Mouse (Mus musculus) left cerebral cortex, postnatal 4 days (tissue): Measurements from ENCODE around the gene 9330161L09Rik. TPM values are rescaled to one million over a fixed set of nuclear protein-coding genes. Genes with fewer than 3 reads are reported as not detected.

ENCODE experiments used
- DNase-seq: peaks from one replicate; pipeline ENCODE4 v3.0.0-alpha.2; 2022
- intact Hi-C: fragments of 180-260 bp; cut with DNase I; formaldehyde crosslinking; loops from one replicate; pipeline ENCODE4 v1.15.1; 2025
- total RNA-seq, 2 experiments: library from RNA; stranded (reverse); gene quantifications; 2 replicates each; pipeline ENCODE4 v1.2.3; 2021

9330161L09Rik gene
- total RNA-seq, 2 experiments from 2014 or later: 2.6 to 5.7 TPM

DNA sequence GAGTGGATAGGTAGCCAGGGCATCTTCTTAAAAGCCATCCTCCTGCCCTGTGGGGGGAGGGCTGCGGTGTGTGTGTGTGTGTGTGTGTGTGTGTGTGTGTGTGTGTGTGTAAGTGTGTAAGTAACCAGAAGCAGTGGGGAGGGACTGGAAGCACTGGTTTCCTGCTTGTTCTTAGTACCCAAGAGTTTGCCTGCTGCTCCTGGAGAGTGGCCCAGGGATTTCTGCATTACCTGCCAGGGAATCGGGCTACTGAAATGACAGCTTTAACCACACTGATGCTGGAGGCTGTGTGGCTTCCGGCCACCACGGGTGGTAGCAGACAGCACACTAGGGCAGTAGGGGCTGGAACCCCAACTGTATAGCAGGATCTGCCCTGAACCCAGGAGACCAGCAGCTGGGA lies 17.6 kb downstream of the 9330161L09Rik start:
- intact Hi-C loops: no loop called here
- no peak for DNase-seq

DNA sequence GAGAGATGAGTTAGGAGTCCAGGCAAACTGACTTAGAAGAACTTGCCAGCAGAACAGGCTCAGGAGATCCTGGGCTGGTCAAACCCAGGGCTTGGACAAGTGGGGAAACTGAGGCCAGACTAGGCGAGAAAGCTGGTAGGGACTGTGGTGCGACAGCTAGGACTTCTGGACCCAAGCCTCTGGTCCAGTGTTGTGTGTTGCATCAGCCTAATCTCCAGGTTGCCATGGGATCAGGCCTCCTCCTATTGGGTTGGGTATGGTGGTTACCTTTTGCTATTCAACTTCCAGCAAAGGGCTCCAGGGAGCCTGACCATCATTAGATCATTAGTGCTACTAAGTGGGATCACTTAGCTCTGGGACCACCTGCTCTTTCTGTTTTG lies 18.3 kb downstream of the 9330161L09Rik start:
- DNase-seq: no peak
- intact Hi-C loops: no loop called here

DNA sequence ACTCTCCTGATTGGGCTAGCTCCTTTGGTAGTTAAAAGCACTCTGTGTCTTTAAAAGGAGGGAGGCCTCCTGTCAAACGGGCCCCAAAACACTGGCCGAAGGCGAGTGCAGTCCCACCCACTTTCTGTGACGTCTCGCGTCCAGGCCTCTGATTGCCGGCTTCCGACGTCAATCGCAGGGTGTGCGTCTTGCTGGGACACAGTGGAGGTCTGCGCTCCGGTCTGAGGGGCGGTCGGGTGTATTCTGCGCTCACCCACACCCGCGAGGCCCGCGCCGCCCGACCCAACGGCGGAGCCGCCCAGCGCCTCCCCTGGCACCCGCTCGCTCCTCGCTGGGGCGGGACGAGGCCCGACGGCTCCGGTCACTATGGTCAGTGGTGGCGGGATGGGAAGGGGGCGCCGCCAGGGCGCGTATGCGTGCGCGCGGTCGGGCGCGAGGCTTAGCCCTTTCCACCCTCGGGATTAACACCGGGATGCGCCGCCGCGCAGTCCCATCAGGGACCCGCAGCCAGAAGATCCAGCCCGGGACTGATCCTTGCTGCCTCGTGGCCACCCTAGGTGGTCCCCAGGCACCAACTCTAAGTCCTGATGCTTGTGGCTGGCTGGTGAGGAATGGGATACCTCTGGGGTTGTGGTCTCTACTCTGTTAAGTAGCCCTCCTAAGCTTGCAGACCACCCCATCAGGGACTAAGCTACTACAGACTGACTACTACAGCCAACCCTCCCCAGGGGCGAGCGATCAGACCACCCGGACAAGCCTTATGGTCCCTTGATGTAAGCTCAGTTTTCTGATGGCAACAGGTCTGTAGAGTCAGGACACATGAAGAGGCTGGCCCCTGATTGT lies 18.9 kb downstream of the 9330161L09Rik start, which contains the start of gene Otub2:
Gene Otub2, plus strand, starts transcription at position 178 of the 843 bp plus-strand sequence.
- intact Hi-C loops: no loop called here
- peak; percentile 97 for DNase-seq

DNA sequence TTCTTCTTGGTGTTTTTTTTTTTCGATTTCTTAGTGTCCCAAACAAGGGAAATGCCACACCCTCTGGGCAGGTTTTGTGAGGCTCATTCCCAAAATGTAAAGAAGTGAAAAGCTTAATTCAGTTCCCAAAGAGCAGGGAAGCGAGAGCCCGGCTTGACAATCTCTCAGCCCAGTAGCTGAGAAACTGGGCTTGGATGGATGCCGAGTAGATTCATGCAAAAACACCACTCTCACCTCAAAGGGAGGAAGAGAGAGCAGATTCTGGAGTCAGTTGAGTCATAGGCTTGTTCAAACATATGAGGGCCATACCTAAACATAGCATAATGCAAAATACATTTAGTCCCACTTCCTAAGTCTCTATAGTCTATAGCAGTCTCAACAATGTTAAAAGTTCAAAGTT lies 27.4 kb downstream of the 9330161L09Rik start:
- DNase-seq: no peak
- intact Hi-C loops: no loop called here

DNA sequence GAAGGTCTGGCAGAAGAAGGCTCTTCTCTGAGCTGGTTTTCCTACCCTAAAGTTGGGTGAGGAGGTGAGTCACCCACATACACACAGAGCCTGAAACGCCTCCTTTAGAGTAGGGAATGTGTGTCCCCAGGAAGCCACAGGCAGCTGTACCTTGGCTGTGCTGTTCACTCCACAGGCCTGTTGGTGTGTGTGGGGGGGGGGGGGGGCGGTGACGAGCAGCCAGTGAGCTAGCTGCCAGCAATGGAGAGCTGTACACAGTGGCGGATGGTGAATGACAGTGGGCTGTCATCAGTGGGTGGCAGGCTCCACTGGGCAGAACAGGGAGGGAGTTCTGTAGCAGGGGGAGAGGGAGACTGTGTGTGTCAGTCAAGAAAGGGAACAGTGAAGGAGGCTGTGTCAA lies 30.8 kb downstream of the 9330161L09Rik start:
- intact Hi-C loops: no loop called here

DNA sequence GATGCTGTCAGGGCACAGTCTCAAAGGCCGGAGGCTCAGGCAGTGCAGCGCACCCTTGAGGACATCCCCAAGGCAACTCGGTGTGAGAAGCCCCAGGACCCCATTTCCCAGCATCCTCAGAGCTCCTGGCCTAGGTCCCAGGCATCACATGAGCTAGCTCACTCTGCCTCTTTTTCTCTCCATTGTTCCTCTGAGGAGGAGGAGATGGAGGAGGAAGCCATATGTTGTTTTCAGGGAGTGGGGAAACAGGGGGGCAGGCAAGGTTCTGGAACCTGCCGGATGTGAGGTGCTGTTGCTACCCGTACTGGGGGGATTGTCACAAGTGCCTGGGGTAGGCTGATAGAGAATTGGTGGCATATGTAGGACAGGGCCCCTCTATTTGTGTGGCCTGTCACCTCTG lies 31.5 kb downstream of the 9330161L09Rik start:
- intact Hi-C loops: no loop called here

More for the DNA sequence above, 30.8 kb downstream of the 9330161L09Rik start:
- DNase-seq: no peak

DNA sequence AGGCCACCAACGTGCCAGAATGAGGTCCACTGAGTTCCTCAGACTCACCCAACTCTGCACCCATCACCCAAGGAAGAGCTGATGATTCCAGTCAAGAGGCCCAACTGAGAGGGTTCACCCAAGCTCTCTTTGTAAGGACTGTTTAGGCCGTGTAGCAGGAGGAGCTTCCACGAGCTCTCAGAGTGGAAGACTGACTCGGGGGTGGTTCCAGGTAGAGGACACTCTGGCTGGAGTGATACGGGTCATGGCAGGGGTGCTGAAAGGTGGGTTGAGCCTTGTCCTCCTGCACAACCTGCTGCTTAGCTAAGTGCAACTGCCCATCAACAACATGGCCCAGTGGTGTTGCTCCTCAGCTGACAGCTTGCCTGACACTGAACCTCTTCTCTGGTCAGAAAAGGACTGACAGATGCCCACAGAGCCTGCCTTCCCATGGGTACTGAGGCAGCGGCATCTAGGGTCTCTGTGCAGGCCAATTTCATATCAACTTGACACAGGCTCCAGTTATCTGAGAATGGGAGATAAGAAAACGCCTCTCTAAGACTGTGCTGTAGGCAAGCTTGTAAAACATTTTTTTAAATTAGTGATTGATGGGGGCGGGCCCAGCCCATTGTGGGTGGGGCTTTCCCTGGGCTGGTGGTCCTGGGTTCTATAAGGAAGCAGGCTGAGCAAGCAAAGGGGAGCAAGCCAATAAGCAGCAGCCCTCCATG lies 33.9 kb downstream of the 9330161L09Rik start:
- DNase-seq: no peak
- intact Hi-C loops: no loop called here

More for the DNA sequence above, 31.5 kb downstream of the 9330161L09Rik start:
- DNase-seq: peak; percentile 51

DNA sequence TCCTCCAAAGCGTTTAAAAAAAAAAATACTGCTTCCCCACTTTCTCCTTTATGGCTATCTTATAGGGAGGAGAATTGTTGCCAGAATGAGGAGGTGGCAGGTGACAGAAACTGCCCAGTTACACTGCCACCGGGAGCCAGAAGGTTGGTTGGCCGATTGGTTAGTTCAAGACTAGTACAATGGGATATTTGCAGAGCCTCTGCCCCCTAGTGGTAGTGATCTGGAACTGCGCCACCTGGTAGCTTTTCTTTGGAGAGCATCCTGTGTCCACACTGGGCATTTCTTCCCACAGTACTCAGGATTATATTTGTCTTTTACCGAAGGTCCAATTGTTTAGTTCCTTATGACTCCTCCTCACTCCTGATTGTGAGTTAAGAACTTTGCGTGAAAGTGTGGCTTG lies 35.9 kb downstream of the 9330161L09Rik start:
- intact Hi-C loops: no loop called here

DNA sequence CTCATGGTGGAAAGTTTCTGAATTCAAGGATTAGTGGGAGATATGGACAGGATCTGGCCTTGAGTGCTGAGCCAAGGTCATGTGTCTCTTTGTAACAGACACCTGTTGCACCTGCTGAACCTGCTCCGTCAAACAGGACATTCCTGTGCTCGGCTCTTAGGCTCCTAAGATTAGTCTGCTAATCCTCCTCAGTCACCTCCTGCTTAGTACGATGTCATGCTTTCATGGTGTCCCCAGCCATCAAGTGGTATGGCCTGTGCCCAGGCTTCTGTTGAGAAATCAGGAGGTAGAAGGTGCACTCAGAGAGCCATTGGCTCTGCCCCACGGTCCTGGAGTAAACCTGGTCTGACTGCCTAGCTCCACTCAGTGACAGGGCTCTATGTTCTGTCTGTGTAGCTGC lies 36.8 kb downstream of the 9330161L09Rik start:
- no peak for DNase-seq
- intact Hi-C loops: no loop called here

More for the DNA sequence above, 35.9 kb downstream of the 9330161L09Rik start:
- peak; percentile 51 for DNase-seq

DNA sequence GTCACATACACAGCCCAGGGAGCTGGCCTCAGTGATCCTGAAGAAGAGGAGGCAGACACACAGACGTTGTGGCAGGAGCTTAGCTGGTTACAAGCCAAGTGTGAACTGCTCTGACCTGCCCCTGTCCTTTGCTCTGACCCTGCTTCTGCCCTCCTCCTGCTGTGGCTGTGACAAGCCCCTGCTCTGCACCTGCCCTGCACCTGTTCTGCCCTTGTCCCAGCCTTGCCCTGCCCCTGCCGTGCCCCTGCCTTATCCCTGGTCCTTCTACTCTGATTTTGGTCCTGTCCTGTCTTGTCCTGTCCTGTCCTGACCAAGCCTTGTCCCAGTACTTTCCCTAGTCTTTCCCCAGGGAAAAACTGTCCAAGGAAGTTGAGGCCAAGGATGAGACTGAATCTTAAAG lies 38.8 kb downstream of the 9330161L09Rik start:
- no peak for DNase-seq
- intact Hi-C loops: no loop called here

DNA sequence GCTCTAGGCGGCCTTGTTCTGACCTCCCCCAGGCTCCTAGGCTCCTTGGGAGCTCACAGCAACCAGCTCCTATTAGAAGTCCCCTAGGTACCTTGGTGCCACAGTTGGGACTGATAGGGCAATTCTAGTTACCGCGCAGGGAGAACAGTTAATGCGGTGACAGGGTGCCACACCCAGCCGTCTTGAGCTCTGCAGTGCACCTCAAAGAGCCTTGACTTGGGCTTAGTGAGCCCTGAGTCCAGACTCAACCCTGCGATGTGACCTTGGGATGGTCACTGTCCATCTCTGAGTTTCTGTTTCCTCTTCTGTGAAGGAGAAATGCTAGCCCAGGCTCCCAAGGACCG lies 39.3 kb downstream of the 9330161L09Rik start:
- intact Hi-C loops: no loop called here
- no peak for DNase-seq

DNA sequence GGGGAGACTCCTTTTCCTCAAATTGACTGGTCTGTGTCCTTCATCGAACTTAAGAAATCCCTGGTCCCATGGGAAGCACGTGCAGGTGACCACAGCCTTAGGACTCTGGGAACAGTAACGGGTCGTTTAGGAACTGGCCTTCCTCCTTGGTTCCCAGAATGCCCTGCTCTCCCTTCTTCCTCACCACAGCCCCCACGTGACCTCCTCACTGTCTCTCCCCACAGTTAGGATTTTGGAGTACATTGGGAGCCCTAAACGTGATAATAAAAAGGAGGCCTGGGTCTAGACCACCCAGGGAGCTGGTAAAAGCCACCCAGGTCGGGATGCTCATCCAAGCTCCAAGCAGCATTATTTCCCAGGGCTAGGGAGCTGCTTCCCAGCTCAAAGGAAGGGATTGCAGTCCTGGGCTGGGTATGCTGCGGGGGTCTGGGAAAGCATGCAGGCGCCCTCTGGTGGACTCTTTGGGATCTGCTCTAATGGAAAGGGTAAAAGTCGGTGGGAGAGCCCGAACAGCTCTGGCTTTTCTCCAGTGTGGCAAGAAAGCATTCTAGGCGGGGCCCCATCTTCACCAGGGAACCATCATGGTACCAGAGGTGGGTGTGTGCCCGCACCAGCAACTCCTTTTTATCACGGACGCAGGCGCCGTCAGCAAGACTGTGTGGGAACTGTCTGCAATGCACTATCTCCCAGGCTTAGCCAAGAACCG lies 39.8 kb downstream of the 9330161L09Rik start:
- intact Hi-C loops: no loop called here
- peak; percentile 88 for DNase-seq

DNA sequence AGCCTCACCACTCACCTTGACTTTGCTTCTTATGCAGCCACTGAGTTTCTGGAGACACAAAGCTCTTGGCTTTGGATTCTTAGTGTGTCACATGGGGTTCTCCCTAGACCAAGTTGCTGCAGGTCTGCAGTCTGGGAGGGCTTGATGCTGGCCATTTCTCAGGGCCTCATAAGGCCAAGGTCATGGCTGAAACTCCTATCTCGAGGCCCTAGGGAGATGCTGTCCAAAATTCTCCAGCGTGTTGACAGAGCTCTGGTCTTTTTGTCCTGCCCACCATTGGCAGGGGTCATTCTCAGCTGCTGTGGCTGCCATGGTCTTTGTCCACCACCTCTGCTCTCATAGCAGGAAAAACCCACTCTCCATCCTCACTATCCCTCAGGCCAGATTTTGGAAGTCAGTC lies 40.4 kb downstream of the 9330161L09Rik start:
- no peak for DNase-seq
- intact Hi-C loops: no loop called here

DNA sequence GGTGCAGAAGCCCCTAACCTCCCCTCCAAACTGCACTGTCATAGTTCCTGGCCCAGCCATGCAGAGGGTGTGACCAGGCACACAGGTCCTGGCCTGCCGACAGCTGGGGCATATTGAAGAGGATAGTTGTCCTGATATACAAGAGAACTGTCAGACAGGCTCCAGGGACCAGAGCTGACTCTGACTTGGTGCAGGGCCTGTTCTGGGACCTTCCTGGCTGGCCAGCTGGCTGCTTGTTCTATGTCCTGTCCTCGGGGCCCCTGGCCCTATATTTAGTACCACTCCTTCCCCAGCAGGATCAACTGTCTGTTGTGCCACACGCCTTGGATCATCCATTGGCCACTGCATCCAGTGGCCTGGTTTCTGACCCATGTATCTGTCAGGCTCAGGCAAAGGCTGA lies 45.3 kb downstream of the 9330161L09Rik start:
- DNase-seq: no peak
- intact Hi-C loops: no loop called here

DNA sequence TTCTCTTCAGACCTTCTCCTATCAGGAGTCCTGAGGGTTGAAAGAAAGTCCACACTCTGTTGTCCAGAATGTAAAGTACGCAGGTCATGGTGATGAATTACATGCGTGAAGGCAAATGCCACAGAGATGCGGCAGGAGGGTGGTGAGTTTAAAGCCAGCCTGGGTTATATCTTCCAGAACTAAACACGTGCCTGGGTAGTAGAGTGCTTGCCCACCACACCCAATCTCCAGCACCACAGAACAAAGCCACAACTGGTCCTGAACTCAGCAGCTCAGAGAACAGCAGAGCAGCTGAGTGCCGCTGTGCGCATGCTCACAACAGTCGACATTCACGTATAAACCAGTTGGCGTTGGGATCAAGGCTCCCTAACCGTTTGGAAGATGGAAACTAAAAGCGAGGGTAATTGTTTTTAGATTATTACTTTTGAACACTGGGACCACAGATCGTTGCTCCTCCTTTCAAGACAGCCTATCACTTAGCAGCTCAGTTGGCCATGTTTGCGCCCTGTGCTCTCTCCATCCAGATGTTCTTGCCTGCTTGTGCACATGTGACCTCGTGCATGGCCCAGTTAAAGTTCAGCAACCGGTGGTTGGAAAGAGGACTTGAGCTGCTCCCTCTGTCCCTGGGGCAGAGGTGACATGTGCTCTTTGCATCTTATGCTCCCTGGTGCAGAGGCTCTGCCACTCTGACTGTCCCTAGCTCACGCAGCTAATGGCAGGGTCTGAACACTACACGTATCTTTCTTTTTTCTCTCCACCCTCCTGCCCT lies 45.9 kb downstream of the 9330161L09Rik start:
- no peak for DNase-seq
- intact Hi-C loops: no loop called here

DNA sequence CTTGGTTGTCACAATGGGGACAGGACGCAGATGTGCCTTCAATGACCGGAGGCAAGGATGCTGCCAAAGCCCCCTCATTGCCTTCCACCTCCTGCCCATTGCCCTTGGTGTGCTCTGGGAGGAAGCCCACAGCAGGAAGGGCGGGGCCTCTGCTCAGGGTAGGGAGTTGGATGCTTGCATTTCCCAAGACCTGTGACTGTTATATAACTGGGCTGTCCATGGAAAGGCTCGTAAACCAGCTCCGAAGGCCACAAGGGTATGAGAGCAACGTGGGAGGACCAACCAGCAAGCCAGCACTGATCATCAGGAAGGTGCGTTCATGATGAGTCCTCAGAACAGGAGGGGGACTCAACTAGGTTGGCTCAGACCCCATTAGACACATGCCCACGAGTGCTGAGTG lies 46.8 kb downstream of the 9330161L09Rik start:
- no peak for DNase-seq
- intact Hi-C loops: no loop called here

DNA sequence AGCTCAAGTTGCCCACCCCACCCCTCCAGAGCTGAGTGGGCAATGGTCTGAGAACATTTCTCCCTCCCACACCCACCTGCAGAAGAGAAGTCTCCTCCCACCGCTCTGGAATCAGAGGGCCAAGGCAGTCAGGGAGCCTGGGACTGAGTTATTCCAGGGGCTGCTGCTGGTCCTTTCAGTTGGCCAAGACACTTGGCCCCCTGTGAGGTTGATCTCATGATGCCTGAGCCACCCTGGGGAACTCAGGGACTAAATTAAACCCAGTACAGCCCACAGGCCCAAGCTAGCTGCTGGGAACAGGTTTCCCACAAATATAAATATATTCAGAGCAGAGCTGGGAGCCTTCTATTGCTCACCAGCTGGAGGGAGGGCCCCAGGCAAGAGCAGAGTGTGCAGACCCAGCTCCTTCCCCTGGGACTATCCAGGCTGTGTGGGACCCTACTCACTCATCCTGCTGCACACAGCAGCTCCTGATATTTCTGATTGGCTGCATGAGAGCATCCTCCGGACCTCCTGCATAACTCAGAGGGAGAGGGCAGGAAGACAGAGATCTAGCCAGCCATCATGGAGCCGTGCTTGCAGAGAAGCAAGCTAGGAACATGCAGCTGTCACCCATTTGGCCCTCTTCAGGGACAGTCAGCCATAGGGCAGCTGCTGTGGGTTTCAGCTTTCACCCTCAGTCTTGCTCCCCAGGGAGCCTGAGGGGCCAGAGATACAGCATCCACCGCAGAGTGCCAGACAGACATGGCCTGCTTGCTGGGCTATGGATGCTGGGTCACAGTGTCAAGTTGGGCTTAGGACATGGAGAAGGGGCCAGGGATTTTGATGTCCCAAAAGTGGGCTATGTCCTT lies 48.4 kb downstream of the 9330161L09Rik start:
- intact Hi-C loops: no loop called here
- DNase-seq: no peak

DNA sequence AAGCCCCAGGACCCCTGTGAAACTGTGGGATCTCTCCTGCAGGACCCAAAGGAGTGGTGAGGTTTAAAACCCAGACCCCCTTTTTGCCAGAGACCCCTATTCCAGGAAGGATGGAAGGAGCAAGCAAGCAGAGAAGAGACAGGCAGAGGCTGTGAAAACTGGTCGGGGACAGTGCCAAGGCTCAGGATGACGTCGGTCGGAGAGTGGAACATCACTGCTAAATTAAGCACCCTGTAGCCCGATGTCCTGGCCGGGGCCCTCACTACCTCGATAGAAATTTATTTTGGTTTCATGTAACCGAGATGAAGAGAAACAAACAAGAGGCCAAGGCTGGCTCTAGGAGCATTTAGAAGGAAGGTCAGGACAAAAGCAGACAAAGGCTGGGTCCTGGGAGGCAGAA lies 49.4 kb downstream of the 9330161L09Rik start:
- intact Hi-C loops: no loop called here
- no peak for DNase-seq
